Mouse (Mus musculus): ENCODE results near the gene Slc29a4. TPM values are rescaled to one million over a fixed set of nuclear protein-coding genes. Genes with fewer than 3 reads are reported as not detected.
A peak's percentile ranks its signal among the peaks of the same experiment; 100 is the strongest.

Gene Slc29a4
- total and polyA plus RNA-seq, 2 experiments from 2014 or later: 0.08 to 0.48 TPM

- Histone ChIP-seq H3K4me2 (ENCODE audit: low read depth, low read length) (no peak overlapping the region), H3K36me3 (replicated peaks; ENCODE audit: control insufficient read depth, insufficient read depth, low read length) (peaks cover 79% of the 10 kb centered on the region), H3K9ac (replicated peaks; ENCODE audit: low read depth, low read length) (no peak overlapping the region), H3K27me3 (ENCODE audit: control insufficient read depth, insufficient read depth, low read length) (no peaks in the 10 kb centered on the region), H3K27ac (ENCODE audit: low read depth) (no peak overlapping the region), H3K4me1 (ENCODE audit: control insufficient read depth, insufficient read depth) (no peaks in the 10 kb centered on the region), H3K9me3 (replicated peaks; ENCODE audit: control insufficient read depth, low read length) (no peaks in the 10 kb centered on the region), H3K4me3 (ENCODE audit: low read depth, low read length) (no peak overlapping the region)
- 59% methylated on average over 11 of the region's 11 CpGs for WGBS
- DNase-seq (ENCODE audit: low spot score): no peak
- TF ChIP-seq CTCF (IDR thresholded peaks at IDR 0.05; ENCODE audit: low read depth) (no peak), EP300 (IDR thresholded peaks at IDR 0.05; ENCODE audit: low read depth) (no peak)
- no peak for ATAC-seq (ENCODE audit: insufficient read depth, low read depth)
Measured at GRCm38 (mm10) chr5:142764306-142764705, 72.0 kb downstream of the Slc29a4 start.

DNA sequence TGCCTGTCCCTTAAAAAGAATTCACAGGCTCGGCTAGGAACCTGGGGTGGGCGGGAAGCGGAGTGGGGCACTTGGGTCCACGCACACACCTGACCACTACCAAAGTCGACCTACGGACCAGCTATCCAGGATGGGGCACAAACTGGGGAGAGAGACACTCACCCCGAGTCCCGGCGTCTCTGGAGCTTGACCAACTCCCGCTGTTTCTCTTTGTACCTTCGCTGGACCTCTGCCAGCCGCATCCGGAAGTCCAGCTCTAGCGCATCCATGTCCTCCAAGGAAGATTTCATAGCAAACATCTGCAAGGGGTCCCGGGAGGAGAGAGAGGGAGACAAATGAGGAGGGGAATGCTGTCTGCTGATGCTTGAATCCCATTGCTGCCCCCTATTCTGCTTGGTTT is 72.6 kb downstream of the Slc29a4 start:
- TF ChIP-seq CTCF (IDR thresholded peaks at IDR 0.05; ENCODE audit: low read depth) (no peak), EP300 (IDR thresholded peaks at IDR 0.05; ENCODE audit: low read depth) (no peak)
- ATAC-seq (ENCODE audit: insufficient read depth, low read depth): no peak

GRCm38 (mm10) chr5:142766708-142767107 is 74.4 kb downstream of the Slc29a4 start:
- H3K9me3 ChIP-seq (replicated peaks; ENCODE audit: control insufficient read depth, low read length): no peaks in the 10 kb centered on the region
- no peak for TF ChIP-seq EP300 (IDR thresholded peaks at IDR 0.05; ENCODE audit: low read depth)
- no peak for TF ChIP-seq CTCF (IDR thresholded peaks at IDR 0.05; ENCODE audit: low read depth)
- H3K4me2 ChIP-seq (ENCODE audit: low read depth, low read length): no peak overlapping the region
- H3K27me3 ChIP-seq (ENCODE audit: control insufficient read depth, insufficient read depth, low read length): no peaks in the 10 kb centered on the region
- H3K9ac ChIP-seq (replicated peaks; ENCODE audit: low read depth, low read length): no peak overlapping the region
- ATAC-seq (ENCODE audit: insufficient read depth, low read depth) (no peak), DNase-seq (ENCODE audit: low spot score) (no peak)
- no peak overlapping the region for H3K4me3 ChIP-seq (ENCODE audit: low read depth, low read length)
- H3K36me3 ChIP-seq (replicated peaks; ENCODE audit: control insufficient read depth, insufficient read depth, low read length): peaks cover 79% of the 10 kb centered on the region
- H3K27ac ChIP-seq (ENCODE audit: low read depth): no peak overlapping the region
- 0 out of 2 replicates have a peak, but pooled peaks cover 3% of the 10 kb centered on the region for H3K4me1 ChIP-seq (ENCODE audit: control insufficient read depth, insufficient read depth)
- 85% methylated on average over 3 of the region's 3 CpGs for WGBS

More for the DNA sequence above, 72.6 kb downstream of the Slc29a4 start:
- Histone ChIP-seq H3K4me2 (ENCODE audit: low read depth, low read length) (no peak overlapping the region), H3K36me3 (replicated peaks; ENCODE audit: control insufficient read depth, insufficient read depth, low read length) (peaks cover 79% of the 10 kb centered on the region), H3K9me3 (replicated peaks; ENCODE audit: control insufficient read depth, low read length) (no peaks in the 10 kb centered on the region), H3K4me3 (ENCODE audit: low read depth, low read length) (no peak overlapping the region), H3K27ac (ENCODE audit: low read depth) (no peak overlapping the region), H3K9ac (replicated peaks; ENCODE audit: low read depth, low read length) (no peak overlapping the region), H3K27me3 (ENCODE audit: control insufficient read depth, insufficient read depth, low read length) (no peaks in the 10 kb centered on the region), H3K4me1 (ENCODE audit: control insufficient read depth, insufficient read depth) (0 out of 2 replicates have a peak, but pooled peaks cover 2% of the 10 kb centered on the region)
- WGBS: 85% methylated on average over 15 of the region's 15 CpGs
- DNase-seq (ENCODE audit: low spot score): no peak

GRCm38 (mm10) chr5:142767937-142768336 is 75.6 kb downstream of the Slc29a4 start:
- H3K4me2 ChIP-seq (ENCODE audit: low read depth, low read length): no peak overlapping the region
- TF ChIP-seq EP300 (IDR thresholded peaks at IDR 0.05; ENCODE audit: low read depth) (0 out of 2 replicates have a peak, but pooled peaks have one; percentile 14), CTCF (IDR thresholded peaks at IDR 0.05; ENCODE audit: low read depth) (peak; percentile 86)
- no peaks in the 10 kb centered on the region for H3K27me3 ChIP-seq (ENCODE audit: control insufficient read depth, insufficient read depth, low read length)
- H3K4me3 ChIP-seq (ENCODE audit: low read depth, low read length): no peak overlapping the region
- H3K27ac ChIP-seq (ENCODE audit: low read depth): no peak overlapping the region
- no peaks in the 10 kb centered on the region for H3K9me3 ChIP-seq (replicated peaks; ENCODE audit: control insufficient read depth, low read length)
- WGBS: 15% methylated on average over 7 of the region's 7 CpGs
- 0 out of 2 replicates have a peak, but pooled peaks cover 3% of the 10 kb centered on the region for H3K4me1 ChIP-seq (ENCODE audit: control insufficient read depth, insufficient read depth)
- ATAC-seq (ENCODE audit: insufficient read depth, low read depth): peak; percentile 61
- peak; percentile 87 for DNase-seq (ENCODE audit: low spot score)
- H3K36me3 ChIP-seq (replicated peaks; ENCODE audit: control insufficient read depth, insufficient read depth, low read length): peaks cover 79% of the 10 kb centered on the region
- H3K9ac ChIP-seq (replicated peaks; ENCODE audit: low read depth, low read length): no peak overlapping the region

DNA sequence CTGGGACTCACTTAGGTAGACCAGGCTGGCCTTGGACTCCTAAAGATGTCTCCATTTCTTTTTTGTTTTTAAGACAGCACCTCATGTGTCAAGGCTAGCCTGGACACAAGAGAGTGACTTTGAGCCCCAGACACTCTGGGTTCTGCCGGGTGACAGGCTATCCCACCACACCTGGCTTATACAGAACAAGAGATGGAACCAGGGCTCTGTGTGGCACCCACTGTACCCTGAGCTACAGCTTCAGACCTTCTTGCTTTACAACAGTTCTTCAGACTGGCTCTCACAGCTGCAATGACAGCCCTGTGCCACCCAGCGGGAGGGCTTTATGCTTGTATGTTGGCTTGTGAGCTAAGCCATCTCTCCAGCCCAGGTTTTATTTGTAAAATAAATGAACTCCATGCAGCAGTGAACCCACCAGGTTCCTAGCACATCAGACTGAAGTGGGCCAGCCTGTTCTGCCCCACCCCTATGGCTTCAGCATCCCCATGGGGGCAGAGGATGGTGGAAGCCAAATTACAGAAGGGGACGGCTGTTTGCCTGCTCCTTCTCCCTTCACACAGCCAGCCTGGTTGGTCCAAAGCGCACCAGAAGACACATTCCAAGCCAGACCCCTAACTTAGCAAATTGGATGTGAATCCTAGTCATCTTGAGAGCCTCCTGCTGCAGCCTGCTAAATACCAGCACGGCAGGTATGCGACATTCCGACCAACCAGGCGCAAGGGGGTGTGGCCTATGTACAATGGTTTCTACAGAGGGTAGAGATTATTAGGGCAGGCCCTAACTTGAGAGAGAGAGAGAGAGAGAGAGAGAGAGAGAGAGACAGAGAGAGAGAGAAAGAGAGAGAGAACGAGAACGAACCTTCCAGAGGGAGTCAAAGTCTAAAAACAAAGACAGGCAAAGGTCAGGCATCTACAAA is 76.3 kb downstream of the Slc29a4 start:
- ATAC-seq (ENCODE audit: insufficient read depth, low read depth) (no peak), DNase-seq (ENCODE audit: low spot score) (no peak)
- WGBS: 48% methylated on average over 10 of the region's 10 CpGs
- Histone ChIP-seq H3K4me3 (ENCODE audit: low read depth, low read length) (no peak overlapping the region), H3K9ac (replicated peaks; ENCODE audit: low read depth, low read length) (no peak overlapping the region), H3K4me1 (ENCODE audit: control insufficient read depth, insufficient read depth) (0 out of 2 replicates have a peak, but pooled peaks cover 3% of the 10 kb centered on the region), H3K36me3 (replicated peaks; ENCODE audit: control insufficient read depth, insufficient read depth, low read length) (peaks cover 79% of the 10 kb centered on the region), H3K9me3 (replicated peaks; ENCODE audit: control insufficient read depth, low read length) (no peaks in the 10 kb centered on the region), H3K4me2 (ENCODE audit: low read depth, low read length) (no peak overlapping the region), H3K27ac (ENCODE audit: low read depth) (peak overlapping the region; percentile 38; the same call in 1 of the 2 replicates), H3K27me3 (ENCODE audit: control insufficient read depth, insufficient read depth, low read length) (no peaks in the 10 kb centered on the region)
- no peak for TF ChIP-seq CTCF (IDR thresholded peaks at IDR 0.05; ENCODE audit: low read depth)
- no peak for TF ChIP-seq EP300 (IDR thresholded peaks at IDR 0.05; ENCODE audit: low read depth)

Data from heart, postnatal 0 days (tissue).